Mouse (Mus musculus) CD4-positive helper T cell, adult 2 months (primary cell): ENCODE measurements around the gene Eif5a.
A peak's percentile ranks its signal among the peaks of the same experiment; 100 is the strongest.
"Not testable (repeated sequence)": the region's sequence is repeated elsewhere in the genome, so short reads cannot be mapped to it uniquely, and the experiment has no call there.

Experiments
- DNase-seq: peaks from one replicate; pipeline ENCODE4 v3.0.0-alpha.2; 2012; ENCODE audit warnings: low read depth, missing footprints, low spot score

The Eif5a gene

GRCm38 (mm10) chr11:69921114-69922011 is at the start of gene Eif5a:
Gene Eif5a, minus strand, starts transcription at chr11:69921958.
- peak; percentile 100 for DNase-seq

- DNase-seq = no peak
Measured at GRCm38 (mm10) chr11:69970775-69971174, 49.0 kb upstream of the Eif5a start.

- DNase-seq = no peak
Measured at GRCm38 (mm10) chr11:69970222-69970621, 48.5 kb upstream of the Eif5a start.

- no peak for DNase-seq
Measured at GRCm38 (mm10) chr11:69968793-69969192, 47.0 kb upstream of the Eif5a start.

- DNase-seq = no peak
Measured at GRCm38 (mm10) chr11:69966860-69967517, 45.2 kb upstream of the Eif5a start.

- peak; percentile 26 for DNase-seq
Measured at GRCm38 (mm10) chr11:69966006-69966859, 44.5 kb upstream of the Eif5a start.

- peak; percentile 14 for DNase-seq
Measured at GRCm38 (mm10) chr11:69965271-69966005, 43.7 kb upstream of the Eif5a start.

GRCm38 (mm10) chr11:69964650-69965270 is 43.0 kb upstream of the Eif5a start, which contains the start of gene Cldn7:
Gene Cldn7, plus strand, starts transcription at chr11:69964779.
- no peak for DNase-seq

- no peak for DNase-seq
Measured at GRCm38 (mm10) chr11:69961841-69962240, 40.1 kb upstream of the Eif5a start.

- no peak for DNase-seq
Measured at GRCm38 (mm10) chr11:69960616-69961015, 38.9 kb upstream of the Eif5a start.

- no peak for DNase-seq
Measured at GRCm38 (mm10) chr11:69956218-69956617, 34.5 kb upstream of the Eif5a start.

- not testable (repeated sequence) for DNase-seq
Measured at GRCm38 (mm10) chr11:69955618-69956017, 33.9 kb upstream of the Eif5a start.

GRCm38 (mm10) chr11:69953267-69953915 is 31.6 kb upstream of the Eif5a start:
- no peak for DNase-seq

- no peak for DNase-seq
Measured at GRCm38 (mm10) chr11:69952274-69952673, 30.5 kb upstream of the Eif5a start.

- DNase-seq = no peak
Measured at GRCm38 (mm10) chr11:69950807-69951459, 29.2 kb upstream of the Eif5a start.

- DNase-seq = peak; percentile 85
Measured at GRCm38 (mm10) chr11:69948763-69949150, 27.0 kb upstream of the Eif5a start.

GRCm38 (mm10) chr11:69948066-69948762 is 26.5 kb upstream of the Eif5a start, which contains the start of gene Slc2a4:
Gene Slc2a4, minus strand, starts transcription at chr11:69948188.
- peak; percentile 87 for DNase-seq

GRCm38 (mm10) chr11:69947337-69948065 is 25.7 kb upstream of the Eif5a start:
- DNase-seq = no peak
